Mouse (Mus musculus) bone marrow, adult 2 months (tissue): Measurements from ENCODE around the gene Uqcc3. TPM values are rescaled to one million over a fixed set of nuclear protein-coding genes. Genes with fewer than 3 reads are reported as not detected.

Experiments used
- H3K27ac ChIP-seq: fragments of 200-500 bp; 2 replicates; pipeline ENCODE4 v1.5.1; 2012; ENCODE audit warnings: low read depth, mild to moderate bottlenecking, control low read depth, inconsistent platforms, low read length; ENCODE audit not compliant: control insufficient read depth, poor library complexity, insufficient read depth
- H3K4me1 ChIP-seq: fragments of 200-500 bp; 2 replicates; pipeline ENCODE4 v1.6.1; 2011; ENCODE audit warnings: low read length; ENCODE audit not compliant: control insufficient read depth, insufficient read depth
- H3K4me3 ChIP-seq: fragments of 200-500 bp; replicated peaks from 2 replicates; pipeline ENCODE3; 2011; ENCODE audit warnings: mild to moderate bottlenecking, low read depth, low read length, control low read depth; ENCODE audit not compliant: control insufficient read depth
- CTCF ChIP-seq: fragments of 200-500 bp; IDR thresholded peaks from 2 replicates; pipeline ENCODE4 v1.5.1; 2011; ENCODE audit warnings: low read length, control low read depth; ENCODE audit not compliant: control insufficient read depth, insufficient read depth
- POLR2A ChIP-seq: fragments of 200-500 bp; IDR thresholded peaks from 2 replicates; pipeline ENCODE4 v1.6.1; 2011; ENCODE audit warnings: low read depth, mild to moderate bottlenecking, control low read depth, low read length, borderline replicate concordance; ENCODE audit not compliant: control insufficient read depth
- WGBS: fragments of 180-500 bp; shearing (Covaris S2); methylation state at CpG from one replicate; pipeline ENCODE4 v1.1.7; 2018; 5-methylcytosine and 5-hydroxymethylcytosine counted together
- polyA plus RNA-seq: library from polyadenylated mRNA; stranded (reverse); fragments of >200 nt; gene quantifications from 2 replicates; pipeline ENCODE4 v1.2.4, GENCODE M21; 2011; ENCODE audit warnings: low replicate concordance; ENCODE audit not compliant: missing spikeins, insufficient read depth, insufficient read length

Gene Uqcc3
- polyA plus RNA-seq, 1 experiment = 25.7 TPM

DNA sequence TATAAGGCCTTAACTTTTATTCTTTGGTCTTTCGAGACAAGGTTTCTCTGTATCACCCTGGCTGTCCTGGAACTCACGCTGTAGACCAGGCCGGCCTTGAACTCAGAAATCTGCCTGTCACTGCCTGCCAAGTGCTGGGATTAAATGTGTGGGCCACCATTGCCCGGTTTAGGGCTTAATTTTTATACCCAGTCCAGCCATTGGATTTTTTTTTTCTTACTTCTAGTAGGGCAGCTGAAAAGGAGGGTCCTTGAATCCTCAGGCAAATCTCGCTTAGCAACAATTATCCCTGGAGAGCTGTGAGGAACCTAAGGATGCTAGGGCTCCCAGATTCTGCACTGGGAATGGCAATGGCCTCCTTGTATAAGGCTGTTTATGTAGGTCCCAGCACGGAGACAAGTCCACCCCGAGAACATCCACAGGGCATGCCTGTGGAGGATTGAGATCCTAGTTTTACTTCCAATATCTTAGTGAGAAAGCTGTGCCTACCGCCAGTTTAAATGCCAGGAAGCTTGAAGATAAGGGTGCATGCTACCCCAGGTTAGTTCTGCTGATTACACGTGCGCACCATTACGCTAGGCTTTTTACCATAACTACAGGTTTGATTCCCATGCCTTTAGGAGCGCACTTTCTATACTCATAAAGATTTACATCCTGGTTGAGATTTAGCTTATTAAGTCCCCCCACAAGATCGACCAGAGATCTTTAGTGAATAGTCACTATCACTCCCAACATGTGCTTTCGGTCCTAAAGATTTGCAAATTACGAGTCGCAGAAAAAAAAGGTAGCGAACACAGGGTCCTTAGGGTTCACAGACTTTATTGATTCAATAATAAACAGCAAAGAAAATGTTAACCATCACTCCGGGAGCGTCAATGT, 7.1 kb upstream of the Uqcc3 start:
- no peak for TF ChIP-seq POLR2A
- TF ChIP-seq CTCF = no peak
- peak overlapping the region; percentile 98 for H3K4me3 ChIP-seq
- H3K27ac ChIP-seq = no peak overlapping the region
- peaks cover 3% of the 10 kb centered on the region; the same call in 1 of the 2 replicates for H3K4me1 ChIP-seq
- WGBS = 22% methylated on average over 19 of the region's 19 CpGs

- Histone ChIP-seq H3K4me1 (peaks cover 3% of the 10 kb centered on the region; the same call in 1 of the 2 replicates), H3K4me3 (no peak overlapping the region), H3K27ac (no peak overlapping the region)
- 61% methylated on average over 1 of the region's 1 CpGs for WGBS
- TF ChIP-seq CTCF (no peak), POLR2A (no peak)
Measured at GRCm38 (mm10) chr19:8886916-8887584, 6.3 kb upstream of the Uqcc3 start.

GRCm38 (mm10) chr19:8883616-8884015, 2.9 kb upstream of the Uqcc3 start, which contains the start of the genes Lbhd1 and Gm49403:
Gene Lbhd1, plus strand, starts transcription at chr19:8883732.
Gene Gm49403, plus strand, starts transcription at chr19:8883930.
- H3K4me1 ChIP-seq = peaks cover 2% of the 10 kb centered on the region; the same call in 1 of the 2 replicates
- H3K4me3 ChIP-seq = no peak within 1 kb of the TSS
- no peak within 1 kb of the TSS for H3K27ac ChIP-seq
- WGBS = 77% methylated on average over 3 of the region's 3 CpGs
- TF ChIP-seq POLR2A (no peak), CTCF (no peak)

DNA sequence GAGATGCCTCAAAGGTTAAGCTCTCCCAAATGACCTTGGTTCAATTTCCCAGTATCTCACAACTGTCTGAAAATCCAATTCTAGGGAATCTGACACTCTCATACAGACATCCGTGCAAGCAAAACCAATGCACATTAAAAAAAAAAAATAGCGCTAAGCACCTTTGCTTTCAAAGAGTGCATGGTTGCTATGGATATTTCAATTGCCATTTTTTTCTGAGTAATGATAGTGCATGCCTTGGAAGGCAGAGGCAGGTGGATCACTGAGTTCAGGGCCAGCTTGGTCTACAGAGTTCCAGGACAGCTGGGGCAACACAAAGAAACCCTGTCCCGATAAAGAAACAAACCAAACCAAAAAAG, 290 bp upstream of the Uqcc3 start:
- 3% methylated on average over 3 of the region's 3 CpGs for WGBS
- TF ChIP-seq POLR2A (no peak), CTCF (no peak)

GRCm38 (mm10) chr19:8875031-8875430, 5.7 kb downstream of the Uqcc3 start:
- H3K27ac ChIP-seq = no peak overlapping the region
- WGBS = 89% methylated on average over 7 of the region's 7 CpGs

More for the DNA sequence above, 290 bp upstream of the Uqcc3 start:
- Histone ChIP-seq H3K4me1 (no peaks in the 10 kb centered on the region; the same call in 1 of the 2 replicates), H3K4me3 (peak overlapping the region; percentile 46), H3K27ac (no peak overlapping the region)

DNA sequence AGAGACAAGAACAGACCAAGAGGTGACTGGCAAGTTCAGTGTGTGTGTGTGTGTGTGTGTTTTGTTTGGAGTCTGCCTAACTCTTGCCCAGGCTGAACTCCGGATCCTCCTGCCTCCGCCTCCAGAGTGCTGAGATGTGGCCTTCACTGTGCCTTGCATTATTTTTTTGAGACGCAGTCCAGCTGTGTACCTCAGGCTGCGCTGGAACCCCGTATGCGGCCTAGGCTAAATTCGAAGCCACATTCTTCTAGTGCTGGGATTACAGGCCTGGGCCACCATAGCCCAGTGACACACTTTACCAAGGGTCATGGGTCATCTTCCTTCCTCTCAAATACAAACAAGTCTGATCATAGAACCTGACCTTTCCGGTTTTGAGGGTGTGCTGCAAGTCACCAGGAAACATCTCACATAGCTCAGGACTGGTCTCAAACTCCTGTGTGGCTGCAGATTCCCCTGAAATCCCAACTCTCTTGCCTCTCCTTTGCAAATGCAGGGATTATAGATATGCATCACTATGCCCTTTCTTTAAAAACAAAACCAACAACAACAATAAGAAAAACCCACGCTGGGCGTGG, 8.4 kb downstream of the Uqcc3 start:
- no peaks in the 10 kb centered on the region; the same call in 1 of the 2 replicates for H3K4me1 ChIP-seq
- H3K27ac ChIP-seq = no peak overlapping the region
- TF ChIP-seq CTCF (no peak), POLR2A (no peak)
- 70% methylated on average over 10 of the region's 10 CpGs for WGBS
- peak overlapping the region; percentile 29 for H3K4me3 ChIP-seq

More at GRCm38 (mm10) chr19:8875031-8875430, 5.7 kb downstream of the Uqcc3 start:
- H3K4me1 ChIP-seq = no peaks in the 10 kb centered on the region; the same call in 1 of the 2 replicates
- no peak overlapping the region for H3K4me3 ChIP-seq
- TF ChIP-seq POLR2A (no peak), CTCF (no peak)

GRCm38 (mm10) chr19:8871267-8872186, 9.2 kb downstream of the Uqcc3 start, which contains the start of gene Ubxn1:
Gene Ubxn1, plus strand, starts transcription at chr19:8871496.
- peak within 1 kb of the TSS; percentile 80 for H3K27ac ChIP-seq
- TF ChIP-seq CTCF (no peak), POLR2A (peak; percentile 69)
- WGBS = under 1% methylated on average over 59 of the region's 59 CpGs
- no peaks in the 10 kb centered on the region; the same call in 1 of the 2 replicates for H3K4me1 ChIP-seq
- peak within 1 kb of the TSS; percentile 89 for H3K4me3 ChIP-seq
